Mouse (Mus musculus) limb, embryonic 13.5 days (tissue): ENCODE data around the gene Pbx3. TPM values are rescaled to one million over a fixed set of nuclear protein-coding genes. Genes with fewer than 3 reads are reported as not detected.

Experiments used
- ATAC-seq: fragments of 200-750 bp; cut with Nextera tagmentation; 2 replicates; pipeline ENCODE4 v1.8.0; 2017; ENCODE audit warnings: low read depth, moderate number of reproducible peaks, moderate TSS enrichment; ENCODE audit not compliant: low FRiP score
- H3K27ac ChIP-seq: fragments of 300-500 bp; sonication (generic); 2 replicates; pipeline ENCODE4 v1.5.1; 2015; ENCODE audit warnings: inconsistent platforms, mild to moderate bottlenecking, moderate library complexity
- H3K27me3 ChIP-seq: fragments of 300-500 bp; sonication (generic); 2 replicates; pipeline ENCODE4 v1.6.1; 2015; ENCODE audit warnings: mild to moderate bottlenecking, inconsistent platforms
- H3K36me3 ChIP-seq: fragments of 300-500 bp; sonication (generic); 2 replicates; pipeline ENCODE4 v1.6.1; 2015; ENCODE audit warnings: inconsistent platforms, mild to moderate bottlenecking, moderate library complexity
- H3K4me1 ChIP-seq: fragments of 300-500 bp; sonication (generic); 2 replicates; pipeline ENCODE4 v1.6.1; 2015; ENCODE audit warnings: inconsistent platforms
- H3K4me2 ChIP-seq: fragments of 300-500 bp; sonication (generic); replicated peaks from 2 replicates; pipeline ENCODE4 v1.6.1; 2015; ENCODE audit warnings: inconsistent platforms, mild to moderate bottlenecking, moderate library complexity
- H3K4me3 ChIP-seq: fragments of 300-500 bp; sonication (generic); 2 replicates; pipeline ENCODE4 v1.5.1; 2015; ENCODE audit warnings: moderate library complexity, mild to moderate bottlenecking, inconsistent platforms
- H3K9ac ChIP-seq: fragments of 300-500 bp; sonication (generic); 2 replicates; pipeline ENCODE4 v1.6.1; 2015; ENCODE audit warnings: mild to moderate bottlenecking, inconsistent platforms
- H3K9me3 ChIP-seq: fragments of 300-500 bp; sonication (generic); 2 replicates; pipeline ENCODE4 v1.6.1; 2016; ENCODE audit warnings: inconsistent platforms
- WGBS: fragments of 180-500 bp; shearing (Covaris S2); methylation state at CpG from one replicate; pipeline ENCODE4 v1.1.7; 2015; 5-methylcytosine and 5-hydroxymethylcytosine counted together
- polyA plus RNA-seq: library from polyadenylated mRNA; unstranded; fragments of >200 nt; fragmentation: Nextera tagmentation; extraction: Ambion mirVana; gene quantifications from 2 replicates; pipeline ENCODE4 v1.2.1, GENCODE M21; 2015

Pbx3 gene
- polyA plus RNA-seq, 1 experiment from 2014 or later, result 23.8 TPM

DNA sequence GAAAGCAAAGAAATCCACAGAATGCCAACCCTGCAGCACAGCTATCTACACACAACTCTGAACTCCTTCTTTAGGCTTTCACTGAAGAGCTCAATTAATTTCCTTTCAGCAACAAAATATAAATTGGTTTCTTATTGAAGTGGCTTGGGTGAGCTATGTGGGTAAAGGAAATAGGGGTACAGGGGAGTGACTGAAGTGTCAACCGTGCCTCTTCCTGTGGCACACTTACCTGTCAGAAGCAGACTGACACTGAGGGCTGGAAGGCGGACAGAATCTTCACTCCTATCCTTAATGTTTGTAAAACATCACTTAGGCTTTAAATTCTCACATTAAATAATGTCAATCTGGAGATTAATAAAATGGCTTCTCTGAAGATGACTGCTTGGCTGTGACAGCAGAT lies 168.6 kb downstream of the Pbx3 start:
- Histone ChIP-seq H3K4me3 (no peak overlapping the region), H3K9me3 (no peaks in the 10 kb centered on the region), H3K4me2 (no peak overlapping the region), H3K27ac (no peak overlapping the region), H3K4me1 (no peaks in the 10 kb centered on the region), H3K9ac (no peak overlapping the region), H3K36me3 (peaks cover 12% of the 10 kb centered on the region; the same call in 1 of the 2 replicates), H3K27me3 (no peaks in the 10 kb centered on the region)
- ATAC-seq, result no peak
- WGBS, result 94% methylated on average over 2 of the region's 2 CpGs

- Histone ChIP-seq H3K9me3 (no peaks in the 10 kb centered on the region), H3K4me1 (peaks cover 20% of the 10 kb centered on the region), H3K36me3 (no peaks in the 10 kb centered on the region), H3K4me2 (no peak overlapping the region), H3K27me3 (no peaks in the 10 kb centered on the region), H3K27ac (no peak overlapping the region), H3K4me3 (no peak overlapping the region), H3K9ac (no peak overlapping the region)
- ATAC-seq, result no peak
- WGBS, result 53% methylated on average over 8 of the region's 8 CpGs
These were observed 178.8 kb downstream of the Pbx3 start for GRCm38 (mm10) chr2:34193870-34194820.

DNA sequence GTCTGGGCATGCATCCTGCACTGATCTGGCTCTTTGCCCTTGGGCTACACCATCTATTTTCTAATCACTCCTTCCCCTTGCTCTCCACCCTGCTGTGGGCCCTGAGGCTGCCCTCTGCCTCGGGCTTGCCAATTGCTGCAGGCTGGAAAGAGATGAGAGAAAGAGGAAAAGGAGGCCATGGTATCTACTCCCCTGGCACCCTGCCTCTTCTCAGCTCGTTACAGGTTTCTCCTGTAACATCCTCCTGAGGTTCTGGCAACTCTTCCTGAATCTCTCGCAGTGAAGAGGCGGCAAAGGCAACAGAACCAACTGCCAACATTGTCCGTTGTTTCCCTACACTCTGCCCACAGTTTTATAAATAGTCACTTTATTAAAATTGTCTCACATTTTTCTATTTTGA lies 179.7 kb downstream of the Pbx3 start:
- Histone ChIP-seq H3K9me3 (no peaks in the 10 kb centered on the region), H3K36me3 (no peaks in the 10 kb centered on the region), H3K4me1 (peaks cover 20% of the 10 kb centered on the region), H3K27me3 (no peaks in the 10 kb centered on the region), H3K4me3 (no peak overlapping the region), H3K9ac (no peak overlapping the region), H3K4me2 (no peak overlapping the region), H3K27ac (no peak overlapping the region)
- ATAC-seq, result no peak
- WGBS, result 79% methylated on average over 5 of the region's 5 CpGs

DNA sequence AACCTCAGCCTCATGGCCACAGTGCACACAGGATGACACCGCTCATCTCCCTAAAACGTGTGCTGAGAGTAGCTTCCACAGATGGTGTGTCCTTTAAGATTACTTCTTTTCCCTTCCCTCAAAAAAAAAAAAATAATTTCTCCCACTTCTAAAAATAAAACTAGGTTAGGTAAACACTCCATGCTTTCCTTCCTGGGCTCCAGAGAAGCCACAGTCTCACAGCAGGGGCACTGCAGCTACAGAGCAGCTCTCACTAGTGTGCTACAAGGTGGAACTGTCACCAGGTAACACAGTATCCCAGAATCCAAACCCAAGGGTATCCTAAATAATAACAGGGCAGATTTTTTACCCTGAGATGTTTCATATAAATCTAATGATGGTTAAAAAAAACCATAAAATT lies 185.6 kb downstream of the Pbx3 start:
- H3K9ac ChIP-seq, result no peak overlapping the region
- no peaks in the 10 kb centered on the region for H3K27me3 ChIP-seq
- H3K27ac ChIP-seq, result no peak overlapping the region
- H3K36me3 ChIP-seq, result peaks cover 4% of the 10 kb centered on the region; the same call in 1 of the 2 replicates
- no peak overlapping the region for H3K4me3 ChIP-seq
- whole genome bisulfite sequencing, result 69% methylated on average over 2 of the region's 2 CpGs
- ATAC-seq, result no peak
- H3K4me2 ChIP-seq, result no peak overlapping the region
- H3K9me3 ChIP-seq, result no peaks in the 10 kb centered on the region
- H3K4me1 ChIP-seq, result peaks cover 14% of the 10 kb centered on the region

- 34% methylated on average over 1 of the region's 1 CpGs for WGBS
- peaks cover 10% of the 10 kb centered on the region for H3K36me3 ChIP-seq
- no peak for ATAC-seq
- H3K4me2 ChIP-seq, result no peak overlapping the region
- no peak overlapping the region for H3K9ac ChIP-seq
- H3K27ac ChIP-seq, result no peak overlapping the region
- H3K9me3 ChIP-seq, result no peaks in the 10 kb centered on the region
- H3K4me1 ChIP-seq, result peaks cover 21% of the 10 kb centered on the region
- no peaks in the 10 kb centered on the region for H3K27me3 ChIP-seq
- no peak overlapping the region for H3K4me3 ChIP-seq
These were observed 191.3 kb downstream of the Pbx3 start for GRCm38 (mm10) chr2:34181600-34181999.

GRCm38 (mm10) chr2:34179299-34179698 lies 193.6 kb downstream of the Pbx3 start:
- 89% methylated on average over 1 of the region's 1 CpGs for WGBS
- Histone ChIP-seq H3K36me3 (peaks cover 10% of the 10 kb centered on the region), H3K27me3 (no peaks in the 10 kb centered on the region), H3K27ac (no peak overlapping the region), H3K9me3 (no peaks in the 10 kb centered on the region), H3K4me1 (peaks cover 26% of the 10 kb centered on the region), H3K9ac (no peak overlapping the region), H3K4me3 (no peak overlapping the region), H3K4me2 (no peak overlapping the region)
- ATAC-seq, result no peak

DNA sequence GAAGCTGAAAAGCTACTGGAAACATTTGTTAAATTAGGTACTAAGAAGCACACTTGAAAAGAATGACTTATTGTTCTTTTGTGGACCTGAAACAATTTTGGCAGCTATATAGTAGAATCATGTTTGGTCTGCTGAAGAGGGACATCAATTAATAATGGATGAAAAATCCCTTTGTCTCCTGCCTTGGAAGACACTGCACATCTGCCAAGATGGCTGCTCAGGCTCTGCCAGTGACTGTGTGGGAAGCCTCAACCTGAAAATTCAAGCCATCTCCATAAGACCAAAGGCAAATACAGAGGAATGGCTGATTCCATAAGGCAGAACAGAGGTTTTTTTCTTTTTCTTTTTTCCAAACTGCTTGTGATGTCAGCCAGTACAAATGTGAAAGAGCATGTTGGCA lies 194.3 kb downstream of the Pbx3 start:
- Histone ChIP-seq H3K27me3 (no peaks in the 10 kb centered on the region), H3K9me3 (no peaks in the 10 kb centered on the region), H3K36me3 (peaks cover 9% of the 10 kb centered on the region), H3K9ac (no peak overlapping the region), H3K4me1 (peaks cover 26% of the 10 kb centered on the region), H3K4me3 (no peak overlapping the region), H3K4me2 (no peak overlapping the region), H3K27ac (no peak overlapping the region)
- ATAC-seq, result no peak

DNA sequence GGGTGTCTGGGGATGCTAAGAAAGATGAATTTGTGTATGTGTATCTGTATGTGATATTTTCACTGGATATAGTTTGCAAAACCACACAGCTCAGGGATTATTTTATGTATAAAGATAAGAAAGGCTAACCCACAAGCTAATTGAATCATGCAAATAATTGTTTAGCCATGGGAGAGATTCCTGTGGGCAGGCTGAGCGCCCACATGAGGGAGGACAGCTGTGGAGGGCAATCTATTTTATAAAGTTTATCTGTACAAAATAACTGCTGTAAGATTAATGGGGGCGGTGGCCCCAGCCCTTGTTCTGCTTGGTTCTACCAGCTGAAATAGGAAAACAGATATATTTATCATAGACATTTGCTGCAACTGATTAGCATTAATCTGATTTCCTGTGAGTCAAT lies 202.5 kb downstream of the Pbx3 start:
- Histone ChIP-seq H3K4me2 (no peak overlapping the region), H3K27me3 (no peaks in the 10 kb centered on the region), H3K9me3 (no peaks in the 10 kb centered on the region), H3K4me3 (no peak overlapping the region), H3K4me1 (peaks cover 9% of the 10 kb centered on the region), H3K36me3 (peaks cover 6% of the 10 kb centered on the region), H3K9ac (no peak overlapping the region), H3K27ac (no peak overlapping the region)
- WGBS, result 89% methylated on average over 2 of the region's 2 CpGs
- no peak for ATAC-seq

DNA sequence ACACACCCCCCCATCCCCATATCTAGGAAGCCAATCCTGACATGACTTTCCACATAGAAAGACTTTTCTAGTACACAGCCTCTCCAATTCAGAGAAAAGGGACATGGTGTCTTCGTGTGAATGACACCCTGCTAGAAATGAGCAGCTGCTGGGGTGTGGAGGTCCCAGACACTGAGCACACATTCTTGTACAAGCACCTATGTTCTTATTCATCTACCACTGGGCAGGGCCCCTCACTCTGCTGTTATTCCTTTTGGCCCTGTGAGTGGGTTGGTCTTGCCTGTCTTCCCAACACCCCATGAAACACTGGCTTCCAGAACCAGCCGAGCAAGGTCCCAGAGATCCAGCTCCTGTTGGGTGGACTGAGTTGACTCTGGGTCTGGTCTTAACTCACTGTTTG lies 203.3 kb downstream of the Pbx3 start:
- no peaks in the 10 kb centered on the region for H3K9me3 ChIP-seq
- ATAC-seq, result no peak

DNA sequence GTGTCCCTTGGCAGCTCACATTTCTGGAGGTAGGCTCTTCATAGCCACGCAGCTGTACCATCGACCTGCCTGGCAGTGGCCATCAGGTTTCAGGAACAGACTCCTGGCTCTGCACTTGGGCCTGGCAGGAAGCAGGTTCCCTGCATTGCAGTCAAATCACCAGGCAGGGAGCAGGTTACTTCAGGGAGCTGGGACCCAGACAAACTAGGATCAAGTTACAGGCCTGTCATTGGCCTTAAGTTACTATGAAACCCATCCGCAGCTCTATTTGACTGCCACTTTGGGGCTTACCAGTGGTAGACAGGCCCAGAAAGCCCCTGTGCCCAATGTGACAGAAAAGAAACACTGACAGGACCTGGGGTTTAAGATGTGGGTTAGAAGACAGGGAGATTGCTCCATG lies 204.8 kb downstream of the Pbx3 start:
- no peak overlapping the region for H3K4me3 ChIP-seq
- no peak overlapping the region for H3K4me2 ChIP-seq
- H3K27ac ChIP-seq, result no peak overlapping the region
- peaks cover 9% of the 10 kb centered on the region; the same call in 1 of the 2 replicates for H3K4me1 ChIP-seq
- peaks cover 6% of the 10 kb centered on the region for H3K36me3 ChIP-seq
- WGBS, result 31% methylated on average over 3 of the region's 3 CpGs
- no peak for ATAC-seq
- no peaks in the 10 kb centered on the region for H3K9me3 ChIP-seq
- no peaks in the 10 kb centered on the region for H3K27me3 ChIP-seq
- no peak overlapping the region for H3K9ac ChIP-seq

More for the DNA sequence above, 203.3 kb downstream of the Pbx3 start:
- no peaks in the 10 kb centered on the region for H3K27me3 ChIP-seq
- H3K4me1 ChIP-seq, result peaks cover 9% of the 10 kb centered on the region; the same call in 1 of the 2 replicates
- H3K9ac ChIP-seq, result no peak overlapping the region
- no peak overlapping the region for H3K4me2 ChIP-seq
- peaks cover 6% of the 10 kb centered on the region for H3K36me3 ChIP-seq
- no peak overlapping the region for H3K27ac ChIP-seq
- H3K4me3 ChIP-seq, result no peak overlapping the region
- WGBS, result 92% methylated on average over 2 of the region's 2 CpGs

DNA sequence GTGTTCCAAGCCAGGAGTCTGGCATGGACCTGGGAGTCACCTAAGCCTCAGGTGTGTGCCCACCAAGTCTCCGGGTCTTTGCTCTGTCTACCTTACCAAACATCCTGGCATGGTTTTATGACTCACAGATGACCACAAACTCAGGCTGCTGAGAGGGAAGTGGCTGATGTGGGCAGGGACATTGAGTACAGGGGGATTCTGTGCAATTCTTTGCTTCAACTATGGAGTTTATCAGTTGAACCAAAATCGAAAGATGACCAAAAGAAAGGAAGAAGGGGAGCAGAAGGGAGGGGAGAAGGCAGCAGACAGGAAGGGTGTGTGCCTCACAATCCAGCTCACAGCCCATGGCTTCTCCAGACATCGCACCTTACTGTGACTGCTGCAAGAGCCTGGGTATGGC lies 210.5 kb downstream of the Pbx3 start:
- H3K27me3 ChIP-seq, result no peaks in the 10 kb centered on the region
- H3K9ac ChIP-seq, result no peak overlapping the region
- no peak overlapping the region for H3K27ac ChIP-seq
- H3K36me3 ChIP-seq, result no peaks in the 10 kb centered on the region
- H3K4me3 ChIP-seq, result no peak overlapping the region
- H3K4me2 ChIP-seq, result no peak overlapping the region
- WGBS, result 76% methylated on average over 3 of the region's 3 CpGs
- H3K9me3 ChIP-seq, result peaks cover 8% of the 10 kb centered on the region; the same call in 1 of the 2 replicates
- no peak for ATAC-seq
- H3K4me1 ChIP-seq, result peaks cover 7% of the 10 kb centered on the region

- 73% methylated on average over 3 of the region's 3 CpGs for WGBS
- peaks cover 8% of the 10 kb centered on the region; the same call in 1 of the 2 replicates for H3K9me3 ChIP-seq
- ATAC-seq, result no peak
These were observed 215.2 kb downstream of the Pbx3 start for GRCm38 (mm10) chr2:34157746-34158145.

More at GRCm38 (mm10) chr2:34157746-34158145, 215.2 kb downstream of the Pbx3 start:
- no peaks in the 10 kb centered on the region for H3K27me3 ChIP-seq
- no peak overlapping the region for H3K4me3 ChIP-seq
- H3K4me1 ChIP-seq, result peaks cover 15% of the 10 kb centered on the region
- no peak overlapping the region for H3K9ac ChIP-seq
- no peak overlapping the region for H3K27ac ChIP-seq
- H3K36me3 ChIP-seq, result no peaks in the 10 kb centered on the region
- no peak overlapping the region for H3K4me2 ChIP-seq
